In genomic region chr10:83629190-83629781, GRCm38 (mm10) we compare ENCODE assay signal across 17 mouse cellular contexts. TPM values are rescaled to one million over a fixed set of nuclear protein-coding genes. Genes with fewer than 3 reads are reported as not detected.
DNase-seq lines count a peak whose midpoint lies in the region; ATAC-seq and TF ChIP-seq lines count a peak whose summit lies in the region.
"Had no signal": no experiment of that assay in that cellular context is flagged by ENCODE, and none has a peak within 500 bp of the region (broad histone marks: within the 10 kb centered on the region; RNA-seq: fewer than 3 reads in every experiment).

No protein-coding gene starts in this region.

- H3K9me3 ChIP-seq in heart, embryonic 10.5 days = no peaks in the 10 kb centered on the region
- H3K9me3 ChIP-seq in stomach, postnatal 0 days (ENCODE audit: control insufficient read depth, low read length) = no peaks in the 10 kb centered on the region
- no peaks in the 10 kb centered on the region for H3K9me3 ChIP-seq in midbrain, embryonic 15.5 days
- H3K9me3 ChIP-seq: embryonic facial prominence, embryonic 13.5 days; forebrain, embryonic 10.5 days had no signal

- TF ChIP-seq CTCF in stomach, postnatal 0 days (IDR thresholded peaks at IDR 0.05; ENCODE audit: low read depth) = no peak

- no peak overlapping the region for H3K27ac ChIP-seq in heart, embryonic 10.5 days
- peak overlapping the region; percentile 35; the same call in 1 of the 2 replicates for H3K27ac ChIP-seq in stomach, postnatal 0 days (replicated peaks)
- no peak overlapping the region for H3K27ac ChIP-seq in midbrain, embryonic 15.5 days
- H3K27ac ChIP-seq: embryonic facial prominence, embryonic 13.5 days; forebrain, embryonic 10.5 days; liver, embryonic 14.5 days had no signal

- TF ChIP-seq EP300 in stomach, postnatal 0 days (optimal IDR thresholded peaks at IDR 0.05) = no peak

- ATAC-seq in stomach, postnatal 0 days (ENCODE audit: low FRiP score, low TSS enrichment) = 0 out of 2 replicates have a peak, but pooled peaks have one; percentile 19
- no peak for ATAC-seq in midbrain, embryonic 15.5 days (replicated peaks)
- ATAC-seq: hindbrain, embryonic 16.5 days had no signal

- no peaks in the 10 kb centered on the region for H3K27me3 ChIP-seq in heart, embryonic 10.5 days (ENCODE audit: insufficient read depth, poor library complexity, severe bottlenecking)
- no peaks in the 10 kb centered on the region for H3K27me3 ChIP-seq in stomach, postnatal 0 days (ENCODE audit: control insufficient read depth, insufficient read depth, low read length)
- no peaks in the 10 kb centered on the region for H3K27me3 ChIP-seq in midbrain, embryonic 15.5 days (replicated peaks)
- H3K27me3 ChIP-seq: embryonic facial prominence, embryonic 13.5 days had no signal

- H3K9ac ChIP-seq in stomach, postnatal 0 days (ENCODE audit: low read length) = no peak overlapping the region
- no peak overlapping the region for H3K9ac ChIP-seq in midbrain, embryonic 15.5 days
- H3K9ac ChIP-seq: embryonic facial prominence, embryonic 13.5 days; liver, embryonic 14.5 days had no signal

- H3K4me2 ChIP-seq in stomach, postnatal 0 days (replicated peaks; ENCODE audit: low read depth) = no peak overlapping the region
- no peak overlapping the region for H3K4me2 ChIP-seq in midbrain, embryonic 15.5 days
- H3K4me2 ChIP-seq: embryonic facial prominence, embryonic 13.5 days had no signal

- peak; percentile 95 for DNase-seq in heart, adult 11 months
- no peak for DNase-seq in heart, embryonic 10.5 days (ENCODE audit: low spot score)
- DNase-seq in lung, adult 18-20 months = peak; percentile 67 to 73
- DNase-seq in lung, postnatal 25 days (ENCODE audit: low spot score) = no peak
- peak; percentile 49 to 63 for DNase-seq in cerebellum, postnatal 14 days
- DNase-seq in stomach, postnatal 0 days (ENCODE audit: low spot score) = peak; percentile 40
- no peak for DNase-seq in urinary bladder, adult 2 months (ENCODE audit: low spot score)
- DNase-seq: heart, postnatal 14 days; kidney, postnatal 10 days; layer of hippocampus, postnatal 36 days; midbrain, embryonic 14.5 days; thymus, adult 2 months had no signal

- no peak overlapping the region for H3K4me3 ChIP-seq in heart, embryonic 10.5 days
- no peak overlapping the region for H3K4me3 ChIP-seq in stomach, postnatal 0 days (ENCODE audit: low read depth, low read length)
- H3K4me3 ChIP-seq in midbrain, embryonic 15.5 days = no peak overlapping the region
- H3K4me3 ChIP-seq: embryonic facial prominence, embryonic 13.5 days; forebrain, embryonic 10.5 days had no signal

- peaks cover 57% of the 10 kb centered on the region for H3K36me3 ChIP-seq in heart, embryonic 10.5 days
- peaks cover 7% of the 10 kb centered on the region; the same call in 1 of the 2 replicates for H3K36me3 ChIP-seq in stomach, postnatal 0 days (ENCODE audit: control insufficient read depth, insufficient read depth, low read length)
- H3K36me3 ChIP-seq in midbrain, embryonic 15.5 days (replicated peaks) = peaks cover 9% of the 10 kb centered on the region; the same call in 1 of the 2 replicates

- WGBS in heart, embryonic 10.5 days = 84% methylated on average over 12 of the region's 12 CpGs
- WGBS in stomach, postnatal 0 days = 66% methylated on average over 12 of the region's 12 CpGs
- 82% methylated on average over 12 of the region's 12 CpGs for WGBS in midbrain, embryonic 15.5 days

- H3K4me1 ChIP-seq in heart, embryonic 10.5 days = peaks cover 39% of the 10 kb centered on the region
- H3K4me1 ChIP-seq in stomach, postnatal 0 days (replicated peaks; ENCODE audit: control insufficient read depth, insufficient read depth) = no peaks in the 10 kb centered on the region
- H3K4me1 ChIP-seq in midbrain, embryonic 15.5 days = peaks cover 2% of the 10 kb centered on the region; the same call in 1 of the 2 replicates
- H3K4me1 ChIP-seq: embryonic facial prominence, embryonic 13.5 days had no signal

RNA-seq across cellular contexts. Expression of gene Appl2, which starts 19.3 kb away (rescaled TPM):
- polyA plus RNA-seq in heart, embryonic 10.5 days (2016; fragmentation: Nextera tagmentation; extraction: Ambion mirVana) = 29.5 and 34.0 TPM in 2 replicates
- 34.3 and 35.8 TPM in 2 replicates for polyA plus RNA-seq in stomach, postnatal 0 days (2015; fragmentation: Nextera tagmentation; extraction: Ambion mirVana)
- polyA plus RNA-seq in urinary bladder, adult 2 months (2012; rRNA removed) = 33.1 and 49.3 TPM in 2 replicates
- 54.1 and 59.6 TPM in 2 replicates for polyA plus RNA-seq in midbrain, embryonic 15.5 days (2015; fragmentation: Nextera tagmentation; extraction: Ambion mirVana)

Comparison
In these comparisons a context has a peak if more than half of its experiments do, and no peak if none do; other contexts are left out.
1. DNase-seq: peak in heart, adult 11 months (single experiment), lung, adult 18-20 months (2 of 2), cerebellum, postnatal 14 days (2 of 2) and stomach, postnatal 0 days (single experiment); none in heart, embryonic 10.5 days (single experiment), lung, postnatal 25 days (single experiment) and urinary bladder, adult 2 months (single experiment).